Mouse (Mus musculus): Measurements from ENCODE around the gene 6430548M08Rik.

6430548M08Rik gene

DNA sequence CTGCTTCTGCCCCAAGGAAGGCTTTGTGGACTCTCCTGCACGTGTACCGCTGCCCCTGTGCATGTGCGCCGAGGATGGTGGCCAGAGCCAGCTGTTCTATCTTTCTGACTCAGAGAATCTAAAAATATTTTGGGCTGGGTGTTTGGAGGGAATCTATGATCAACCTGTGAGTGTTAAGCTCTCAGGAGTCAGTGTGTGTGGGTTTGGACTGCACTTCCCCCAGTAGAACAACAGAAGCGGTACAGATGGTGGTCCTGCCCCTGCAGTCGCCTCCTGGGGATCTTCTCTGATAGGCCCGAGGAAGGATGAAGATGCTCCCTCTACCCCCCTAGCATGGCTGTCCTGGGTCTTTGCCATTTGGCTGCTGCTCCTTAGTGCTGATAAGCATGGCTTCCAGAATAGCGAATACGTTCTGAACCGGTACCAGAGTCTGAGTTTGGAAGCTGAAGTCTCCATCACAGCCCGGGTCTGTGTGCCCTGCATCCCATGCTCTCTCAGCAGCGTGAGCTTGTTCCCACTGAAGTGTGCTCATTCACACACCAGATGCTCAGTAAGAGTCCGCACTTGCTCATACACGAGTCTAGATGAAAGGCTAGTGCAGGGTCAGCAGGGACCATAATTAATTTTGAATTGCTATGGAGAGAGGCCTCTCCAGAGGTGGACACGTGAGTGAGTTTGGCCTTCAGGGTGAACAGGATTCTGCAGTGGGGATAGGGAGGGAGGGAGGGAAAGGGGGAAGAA, 30.1 kb downstream of the 6430548M08Rik start:
- no peak for DNase-seq (ENCODE audit: low read depth, low spot score)

DNA sequence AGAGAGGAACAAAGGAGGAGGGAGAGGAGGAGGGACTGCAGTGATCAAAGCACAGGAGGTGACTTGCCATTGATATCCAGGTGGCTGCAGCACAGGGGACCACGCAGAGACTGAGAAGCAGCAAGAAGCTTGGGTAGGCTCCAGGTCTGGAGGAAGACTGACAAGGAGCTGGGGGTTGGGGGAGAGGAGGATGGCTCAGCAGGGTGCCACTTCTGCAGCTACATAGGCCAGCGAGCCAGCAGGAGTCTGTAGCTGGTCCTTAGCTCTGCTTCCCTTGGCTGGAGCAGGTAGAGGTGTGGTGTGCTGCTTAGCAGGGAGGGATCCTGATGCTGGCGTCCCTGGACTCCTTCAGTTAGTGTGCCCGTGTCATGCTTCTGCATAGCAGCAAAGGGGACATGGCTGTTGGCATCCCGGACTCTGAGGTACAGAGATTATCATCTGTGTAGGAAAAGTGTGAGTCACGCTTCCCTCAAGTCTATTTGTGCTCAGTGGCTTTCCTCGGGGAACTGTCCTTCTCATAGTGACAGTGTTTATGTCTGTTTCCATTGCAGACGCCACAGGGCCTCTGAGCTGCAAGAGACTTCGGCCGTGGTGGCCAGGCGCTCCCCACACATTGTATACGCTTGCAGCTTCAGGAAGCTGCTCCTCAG, 30.8 kb downstream of the 6430548M08Rik start:
- no peak for DNase-seq (ENCODE audit: low read depth, low spot score)

DNA sequence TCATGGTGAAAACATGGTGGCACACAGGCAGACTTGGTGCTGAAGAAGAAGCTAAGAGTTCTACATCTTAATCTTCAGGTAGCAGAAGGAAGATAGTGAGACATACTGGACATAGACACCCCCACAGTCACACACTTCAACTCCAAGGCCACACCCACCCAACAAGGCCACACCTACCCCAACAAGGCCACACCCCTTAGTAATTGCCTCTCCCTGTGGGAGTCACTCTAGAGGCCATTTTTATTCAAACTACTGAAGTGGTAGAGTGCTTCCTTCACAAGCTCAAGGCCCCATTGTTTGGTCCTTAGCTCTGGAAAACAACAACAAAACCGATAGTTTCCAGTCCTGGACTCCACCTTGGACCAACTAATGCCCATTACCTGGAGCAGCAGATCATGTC, 32.1 kb downstream of the 6430548M08Rik start:
- no peak for DNase-seq (ENCODE audit: low read depth, low spot score)

DNA sequence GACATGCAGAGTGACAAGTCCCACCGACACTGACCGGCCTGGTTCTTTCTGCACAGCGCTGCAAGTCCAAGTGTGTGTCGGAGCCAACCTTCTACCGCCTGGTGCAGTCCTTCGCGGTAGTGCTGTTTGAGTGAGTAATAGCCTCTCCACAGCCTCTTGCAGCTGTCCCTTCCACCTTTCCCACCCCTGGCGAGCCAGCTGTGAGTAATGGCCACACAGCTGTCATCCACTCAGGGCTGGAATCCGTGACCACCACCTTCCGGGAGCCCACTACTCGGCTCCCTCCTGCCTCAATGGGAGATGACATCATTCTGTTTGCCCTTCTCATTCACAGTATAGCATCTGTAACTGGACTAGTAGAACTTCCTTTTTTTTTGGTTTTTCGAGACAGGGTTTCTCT, 36.1 kb downstream of the 6430548M08Rik start:
- peak; percentile 31 for DNase-seq (ENCODE audit: low read depth, low spot score)

DNA sequence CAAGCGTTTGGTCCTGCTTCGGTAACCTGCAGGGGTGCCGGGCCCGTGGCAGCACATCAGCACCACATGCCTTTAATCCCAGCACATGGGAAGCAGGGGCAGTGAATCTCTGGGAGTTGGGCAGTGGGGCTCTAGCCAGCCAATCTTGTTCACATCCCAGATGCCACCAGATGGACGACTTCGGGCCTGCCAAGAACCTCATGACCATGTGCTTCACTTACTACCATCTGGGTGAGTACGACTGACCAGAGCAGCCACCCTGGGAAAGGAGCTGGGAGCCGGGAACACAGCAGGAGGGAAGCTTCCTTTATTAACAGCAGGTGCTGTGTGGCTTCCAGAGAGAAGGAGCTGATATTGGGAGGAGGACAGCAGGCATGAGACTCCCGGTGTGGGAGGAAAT, 37.2 kb downstream of the 6430548M08Rik start:
- DNase-seq (ENCODE audit: low read depth, low spot score) = no peak

DNA sequence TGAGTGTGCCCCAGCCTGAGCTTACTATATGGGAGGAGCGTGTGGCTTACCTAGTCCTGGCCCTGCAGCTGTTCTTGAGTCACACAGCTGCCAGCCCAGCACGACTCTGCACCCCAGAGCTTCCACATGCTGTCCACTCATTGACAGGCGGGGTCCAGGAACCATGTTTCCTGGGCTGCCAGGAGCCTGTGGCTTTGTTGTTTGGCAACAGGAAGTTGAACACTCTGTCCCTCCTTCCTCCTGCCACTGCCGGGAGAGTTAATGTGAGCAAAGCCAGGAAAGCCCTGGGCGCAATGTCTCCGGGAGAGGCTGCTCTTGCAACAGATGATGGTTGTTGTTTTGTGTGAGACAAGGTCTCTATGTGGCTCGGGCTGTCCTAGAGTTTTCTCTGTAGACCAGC, 38.7 kb downstream of the 6430548M08Rik start:
- peak; percentile 47 for DNase-seq (ENCODE audit: low read depth, low spot score)

DNA sequence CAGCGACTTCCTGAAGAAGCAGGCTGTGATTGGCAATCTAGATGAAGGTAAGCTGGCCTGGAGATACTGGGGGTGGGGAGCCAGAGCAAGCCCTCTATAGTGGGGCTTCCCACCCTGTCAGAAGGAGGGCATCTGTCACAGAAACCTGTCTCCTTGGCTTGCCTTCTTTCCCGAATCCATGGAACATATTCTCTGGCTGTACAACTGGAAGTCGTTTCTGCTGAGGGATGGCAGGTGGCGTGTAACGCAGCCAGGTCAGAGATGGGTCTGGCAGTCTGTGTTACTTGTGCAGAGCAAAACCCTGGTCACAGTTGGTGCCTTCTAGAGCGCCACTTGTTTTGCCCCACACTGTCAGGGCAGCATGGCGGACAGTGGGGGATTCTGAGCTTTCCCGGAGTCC, 46.4 kb downstream of the 6430548M08Rik start:
- DNase-seq (ENCODE audit: low read depth, low spot score) = no peak

DNA sequence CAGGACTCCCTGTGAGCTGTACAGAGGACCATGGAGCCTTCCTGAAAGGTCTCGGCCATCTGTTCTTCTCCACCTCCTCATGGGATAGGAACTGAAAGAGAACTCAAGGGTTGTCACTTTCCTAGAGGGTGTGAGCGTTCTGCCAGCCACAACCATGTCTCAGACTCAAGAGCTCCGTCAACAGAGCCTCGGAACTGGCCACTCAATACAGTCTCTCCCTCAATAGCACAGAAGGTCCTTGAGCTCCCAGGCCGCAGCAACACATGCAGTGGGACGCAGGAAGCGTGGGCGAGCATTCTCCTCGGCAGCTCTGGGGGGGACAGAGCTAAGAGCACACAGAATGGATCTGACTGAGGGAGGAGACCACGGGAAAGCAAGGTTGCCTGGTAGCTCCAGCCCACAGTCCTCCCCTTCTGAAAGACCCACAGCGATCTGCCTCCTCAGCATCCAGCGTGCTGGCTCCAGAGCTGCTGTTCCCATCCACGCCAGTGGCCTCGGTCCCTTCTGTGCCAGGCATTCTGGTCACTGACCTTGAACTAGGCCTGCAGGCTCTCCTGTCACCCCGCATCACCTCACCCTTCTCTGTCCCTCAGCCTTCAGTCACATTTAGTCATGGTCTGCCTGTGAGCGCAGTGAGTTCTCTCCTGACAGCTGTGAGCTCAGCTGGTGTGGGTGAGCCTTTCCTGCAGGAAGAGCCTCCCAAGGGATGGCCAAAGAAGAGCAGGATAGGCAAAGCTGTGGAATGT, 47.9 kb downstream of the 6430548M08Rik start:
- no peak for DNase-seq (ENCODE audit: low read depth, low spot score)

DNA sequence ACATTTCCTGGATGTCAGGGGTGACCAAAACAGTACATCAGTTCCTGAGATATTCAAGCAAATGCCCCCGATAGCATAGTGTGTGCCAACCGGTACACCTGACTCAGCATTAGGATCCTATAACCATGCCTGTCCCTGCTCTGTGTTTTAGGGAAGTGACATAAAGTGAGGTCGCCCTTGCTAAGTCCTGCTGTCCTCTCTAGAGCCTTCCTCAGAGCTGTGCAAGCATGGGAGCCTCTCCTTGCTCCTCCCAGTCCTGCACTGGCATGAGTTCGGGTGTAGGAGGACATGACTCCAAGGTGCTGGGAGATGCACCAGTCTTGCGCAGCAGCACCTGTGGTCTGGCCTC, 48.4 kb downstream of the 6430548M08Rik start:
- no peak for DNase-seq (ENCODE audit: low read depth, low spot score)

DNA sequence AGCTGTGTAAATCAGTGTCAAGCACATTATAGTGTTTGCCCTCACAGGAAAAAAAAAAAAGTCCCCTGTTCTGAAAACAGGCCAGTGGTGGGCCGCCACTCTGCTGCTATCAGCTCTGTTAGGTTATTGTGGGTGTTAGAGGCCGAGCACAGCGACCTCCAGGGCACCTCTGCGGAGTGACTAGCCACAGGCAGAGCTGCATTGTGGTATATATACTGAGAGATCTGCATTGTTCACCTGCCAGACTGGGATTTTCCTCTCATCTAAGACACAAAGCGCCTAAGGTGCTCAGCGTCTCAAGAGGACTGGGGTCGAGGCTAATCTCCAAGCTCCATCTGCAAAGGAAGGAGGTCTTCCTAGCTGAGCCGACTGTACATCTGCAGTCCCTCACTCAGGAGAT, 49.4 kb downstream of the 6430548M08Rik start:
- no peak for DNase-seq (ENCODE audit: low read depth, low spot score)

DNA sequence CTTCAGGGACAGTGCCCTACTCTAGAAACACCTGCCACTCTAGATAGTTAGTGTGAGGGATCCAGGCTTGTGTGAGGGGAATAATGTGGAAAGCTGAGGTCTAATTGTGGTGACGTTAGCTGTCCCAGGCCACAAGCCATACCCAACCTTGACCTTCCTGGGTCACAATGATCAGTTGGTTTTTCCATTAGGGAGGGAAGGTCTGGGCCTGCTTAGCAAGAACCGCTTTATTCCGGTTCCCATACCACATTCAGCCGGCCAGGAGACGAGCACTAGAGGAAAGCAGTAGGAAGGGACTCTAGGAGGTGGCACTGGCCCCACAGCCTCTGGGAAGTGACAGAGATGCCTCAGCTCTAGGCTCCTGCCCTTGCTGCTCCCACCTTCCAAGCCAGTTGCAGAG, 50.1 kb downstream of the 6430548M08Rik start:
- no peak for DNase-seq (ENCODE audit: low read depth, low spot score)

DNA sequence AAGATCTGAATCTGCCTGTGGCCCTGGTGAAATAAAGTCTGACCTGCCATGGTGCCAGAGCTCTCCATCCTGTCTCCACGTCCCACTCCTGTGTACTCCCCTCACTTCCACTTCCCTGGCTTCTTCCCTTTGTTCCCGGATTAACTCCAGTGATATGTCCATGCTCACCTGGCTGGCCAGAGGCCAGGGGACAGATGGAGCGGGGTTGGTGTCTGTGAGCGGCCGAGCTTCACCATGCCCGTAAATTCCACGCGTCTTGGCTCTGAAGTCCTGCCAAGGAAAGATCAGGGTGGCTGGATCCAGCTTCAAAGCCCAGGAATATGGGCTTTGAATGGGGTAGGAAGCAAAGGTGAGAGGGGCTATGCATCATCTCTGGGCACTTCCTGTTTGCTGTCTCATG, 53.2 kb downstream of the 6430548M08Rik start:
- DNase-seq (ENCODE audit: low read depth, low spot score) = no peak

DNA sequence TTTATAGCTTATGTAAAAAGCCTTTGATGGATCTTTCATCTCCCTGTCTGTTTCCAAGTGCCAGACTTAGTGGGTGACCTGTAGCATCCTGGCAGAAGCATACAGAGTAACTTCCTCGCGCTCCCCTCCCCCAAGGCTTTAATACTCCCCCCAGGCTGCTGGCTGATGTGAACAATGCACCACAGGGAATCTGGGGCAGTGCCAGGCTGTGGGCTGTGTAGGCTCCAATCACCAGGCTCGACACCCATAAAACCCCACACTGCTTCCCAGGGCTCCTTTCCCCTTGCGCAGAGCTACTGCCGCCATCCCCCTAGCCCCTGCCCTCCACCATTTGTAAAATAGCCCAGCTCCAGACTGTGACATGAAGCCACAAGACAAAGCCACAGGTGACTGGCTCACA, 53.9 kb downstream of the 6430548M08Rik start:
- DNase-seq (ENCODE audit: low read depth, low spot score) = peak; percentile 18

DNA sequence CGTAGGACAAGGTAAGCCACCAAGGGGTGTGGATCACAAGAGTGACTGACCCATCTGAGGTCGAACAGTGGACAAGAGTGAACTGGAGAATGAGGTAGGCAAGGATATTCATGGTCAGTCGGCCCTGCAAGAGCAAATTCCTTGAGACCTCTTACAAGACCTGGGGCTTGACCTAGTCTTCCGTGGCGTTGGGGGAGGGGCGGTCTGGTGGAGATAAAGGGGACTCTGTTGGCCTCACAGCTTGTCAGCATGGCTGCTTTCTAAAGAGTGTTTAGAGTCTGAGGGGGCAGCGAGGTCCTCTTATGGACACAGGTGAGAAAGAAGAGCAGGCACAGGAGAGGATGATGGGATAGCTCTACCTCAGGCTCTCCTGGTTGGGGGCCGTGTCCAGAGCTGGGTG, 55.2 kb downstream of the 6430548M08Rik start:
- DNase-seq (ENCODE audit: low read depth, low spot score) = no peak

DNA sequence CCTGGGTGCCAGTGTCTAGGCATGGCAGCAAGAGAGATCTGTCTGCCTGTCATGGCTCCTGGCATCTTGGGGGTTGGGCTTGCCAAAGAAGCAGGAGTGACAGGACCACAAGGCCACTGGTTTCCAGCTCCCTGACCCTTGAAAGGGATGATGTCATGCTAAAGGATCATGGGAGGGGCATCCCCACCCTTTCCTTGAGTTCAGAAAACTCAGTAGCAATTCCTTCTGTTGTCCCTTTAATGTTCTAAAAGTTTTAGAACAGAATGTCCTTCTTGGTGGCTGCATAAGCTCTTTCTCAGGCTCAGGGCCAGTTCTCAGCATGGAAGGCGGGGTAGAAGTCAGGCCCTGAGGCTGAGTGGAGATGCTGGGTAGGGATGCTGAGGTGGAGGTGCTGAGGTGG, 59.2 kb downstream of the 6430548M08Rik start:
- DNase-seq (ENCODE audit: low read depth, low spot score) = no peak

DNA sequence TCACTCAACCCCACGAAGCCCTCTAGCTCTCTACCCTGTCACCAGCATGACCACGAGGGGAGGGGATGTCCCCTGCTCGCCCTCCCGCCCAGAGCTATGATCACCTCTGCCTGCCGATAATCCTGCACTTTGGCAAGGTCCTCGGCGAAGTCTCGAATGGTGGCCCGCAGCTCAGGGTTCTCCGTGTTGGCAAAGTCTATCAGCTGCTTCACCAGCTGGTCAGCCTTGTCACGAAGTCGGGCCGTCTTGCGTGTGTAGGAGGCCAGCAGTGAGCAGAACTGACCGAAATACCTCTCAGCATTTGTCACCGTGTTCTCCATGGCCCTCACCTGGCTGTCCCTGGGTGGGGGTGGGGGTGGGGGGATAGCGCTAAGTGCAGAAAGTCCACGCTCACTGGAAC, 60.7 kb downstream of the 6430548M08Rik start:
- DNase-seq (ENCODE audit: low read depth, low spot score) = no peak

DNA sequence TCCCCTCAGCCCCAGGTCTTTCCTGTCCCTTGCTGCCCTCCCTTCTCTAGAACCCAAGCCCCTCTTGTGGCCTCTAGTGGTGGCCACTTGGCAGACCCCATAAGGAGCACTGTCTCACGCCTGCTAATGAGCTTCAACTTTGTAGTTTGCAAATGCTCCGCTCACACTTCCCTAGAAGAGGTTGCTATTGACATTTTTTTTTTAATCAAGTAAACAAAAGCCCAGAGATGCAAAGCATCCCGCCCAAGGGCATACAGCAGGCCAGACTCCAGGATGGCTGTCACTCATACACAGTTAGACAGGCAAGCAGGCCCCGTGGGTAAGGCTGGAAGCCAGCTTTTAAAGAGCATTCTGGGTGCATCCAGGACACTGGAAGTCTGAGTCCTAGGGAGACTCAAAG, 62.7 kb downstream of the 6430548M08Rik start:
- peak; percentile 18 for DNase-seq (ENCODE audit: low read depth, low spot score)

DNA sequence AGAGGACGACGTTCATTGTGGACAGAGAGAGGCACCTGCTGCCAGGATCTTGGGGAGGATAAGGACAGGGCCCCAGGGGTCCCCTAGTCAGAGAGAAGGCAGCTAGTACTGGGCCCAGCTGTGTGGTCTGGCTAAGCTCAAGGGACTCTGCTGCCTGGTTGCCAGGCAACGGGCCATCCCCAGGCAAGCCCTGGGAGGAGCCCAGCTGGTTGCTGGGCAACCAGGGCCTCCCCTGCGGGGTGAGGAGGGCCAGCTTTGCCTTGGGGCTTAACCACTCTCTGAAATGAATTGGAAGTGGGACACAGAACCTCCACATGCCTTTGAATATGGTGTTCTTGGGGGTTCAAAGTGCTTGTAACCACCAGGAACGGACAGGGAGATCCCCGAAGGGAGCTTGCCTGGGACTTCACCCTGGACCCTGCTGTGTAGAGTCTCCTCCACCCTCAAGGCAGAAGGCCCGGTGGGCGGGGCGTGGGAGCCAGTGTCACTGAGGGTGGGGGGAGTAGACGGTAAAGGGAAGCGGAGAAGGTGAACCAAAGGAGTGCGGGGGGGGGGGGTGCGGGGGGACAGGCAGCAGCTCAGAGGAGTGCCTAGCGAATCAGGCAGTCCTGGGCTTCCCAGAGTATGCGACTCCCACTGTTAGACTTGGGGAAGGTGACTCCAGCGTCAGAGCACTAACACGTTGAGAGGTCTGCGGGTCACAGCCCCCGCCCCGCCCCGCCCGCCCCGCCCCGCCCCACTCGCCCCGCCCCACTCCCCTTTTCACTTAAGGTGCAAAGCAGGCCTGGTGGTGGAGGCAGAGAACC, 63.6 kb downstream of the 6430548M08Rik start, which contains the start of gene Fam92b:
Gene Fam92b, minus strand, starts transcription at position 149 of the 806 bp plus-strand sequence.
- DNase-seq (ENCODE audit: low read depth, low spot score) = peak; percentile 71

DNA sequence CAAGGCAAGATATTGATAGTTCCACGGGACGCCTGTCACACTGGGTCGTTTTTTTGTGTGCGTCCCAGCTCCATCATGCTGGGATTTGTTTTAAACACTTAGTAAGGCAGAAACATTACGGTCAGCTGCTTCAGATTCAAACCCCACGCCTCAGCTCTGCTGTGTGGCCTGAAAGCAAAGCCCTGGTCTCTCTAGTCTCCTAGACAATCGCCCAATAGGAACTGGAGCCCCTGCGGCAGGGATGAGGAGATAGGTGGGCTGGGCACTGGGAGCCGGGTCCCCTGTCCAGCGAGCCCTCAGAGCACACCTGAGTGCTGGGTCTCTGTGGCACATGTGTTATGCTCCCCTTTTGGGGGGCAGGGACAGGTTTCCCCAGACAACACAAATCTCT, 64.2 kb downstream of the 6430548M08Rik start:
- DNase-seq (ENCODE audit: low read depth, low spot score) = no peak

DNA sequence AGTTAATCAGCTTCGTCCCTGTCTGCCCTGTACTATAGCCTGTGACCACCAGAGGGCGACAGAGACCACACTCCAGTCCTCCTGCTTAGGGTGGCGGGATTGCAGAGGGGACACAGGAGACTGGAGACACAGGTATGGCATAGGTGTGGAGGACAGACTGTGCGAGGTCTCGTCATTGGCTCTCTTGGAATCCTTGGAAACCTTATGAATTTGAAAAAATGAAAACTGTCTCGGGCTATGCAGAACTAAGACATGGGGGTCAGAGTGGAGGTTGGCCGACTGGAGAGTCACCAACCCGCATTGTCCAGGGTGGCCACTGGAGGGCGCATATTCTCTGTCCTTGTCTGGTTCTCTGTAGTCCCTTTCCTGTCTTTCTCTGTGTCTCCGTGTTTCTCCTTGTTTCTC, 65.1 kb downstream of the 6430548M08Rik start:
- peak; percentile 95 for DNase-seq (ENCODE audit: low read depth, low spot score)

DNA sequence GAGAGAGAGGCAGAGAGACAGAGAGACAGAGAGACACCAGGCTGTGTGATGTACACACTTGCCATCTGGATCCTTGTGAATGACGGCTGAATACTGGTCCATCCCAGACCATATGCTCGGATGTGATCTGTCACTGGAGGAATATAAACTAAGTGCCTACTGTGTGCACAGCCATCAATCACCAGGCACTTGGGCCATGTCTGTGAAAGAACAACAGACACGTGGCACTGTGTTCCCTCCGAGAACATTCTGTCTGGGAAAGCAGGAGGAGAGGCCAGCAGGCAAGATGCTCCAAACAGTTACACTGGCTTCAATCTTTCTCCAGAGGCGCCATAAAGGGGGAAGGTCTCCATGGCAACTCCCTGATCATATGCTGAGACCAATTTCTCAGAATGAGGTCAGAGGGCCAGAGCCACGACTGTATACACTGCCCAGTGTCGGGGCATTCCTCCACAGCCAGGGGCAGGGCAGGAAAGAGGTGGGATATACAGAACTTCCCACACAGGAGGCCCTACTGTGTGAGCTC, 66.6 kb downstream of the 6430548M08Rik start:
- DNase-seq (ENCODE audit: low read depth, low spot score) = no peak

DNA sequence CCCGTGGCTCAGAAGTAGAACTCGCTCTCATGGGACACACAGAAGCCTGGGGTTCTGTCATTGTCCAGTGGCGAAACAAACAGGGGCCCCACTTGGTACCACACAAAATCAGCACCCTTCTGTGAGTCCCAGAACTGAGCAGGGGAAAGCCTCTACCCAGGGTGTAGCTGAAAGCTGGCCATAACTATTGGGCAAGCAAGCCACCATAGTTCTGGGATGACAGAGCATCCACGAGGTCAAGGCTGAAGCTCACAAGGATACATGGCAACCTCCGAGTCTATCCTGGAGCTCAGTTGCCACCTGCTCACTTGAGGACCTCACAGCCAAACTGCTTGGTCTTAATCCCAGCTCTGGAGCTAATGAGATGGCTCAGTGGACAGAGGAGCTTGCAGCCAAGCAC, 67.3 kb downstream of the 6430548M08Rik start:
- DNase-seq (ENCODE audit: low read depth, low spot score) = no peak
